Mouse (Mus musculus) urinary bladder, postnatal 14 days (tissue): ENCODE results near the gene Arhgap19.

Experiments
- DNase-seq: peaks from one replicate; pipeline ENCODE4 v3.0.0; 2021; ENCODE audit warnings: low spot score

The Arhgap19 gene

DNA sequence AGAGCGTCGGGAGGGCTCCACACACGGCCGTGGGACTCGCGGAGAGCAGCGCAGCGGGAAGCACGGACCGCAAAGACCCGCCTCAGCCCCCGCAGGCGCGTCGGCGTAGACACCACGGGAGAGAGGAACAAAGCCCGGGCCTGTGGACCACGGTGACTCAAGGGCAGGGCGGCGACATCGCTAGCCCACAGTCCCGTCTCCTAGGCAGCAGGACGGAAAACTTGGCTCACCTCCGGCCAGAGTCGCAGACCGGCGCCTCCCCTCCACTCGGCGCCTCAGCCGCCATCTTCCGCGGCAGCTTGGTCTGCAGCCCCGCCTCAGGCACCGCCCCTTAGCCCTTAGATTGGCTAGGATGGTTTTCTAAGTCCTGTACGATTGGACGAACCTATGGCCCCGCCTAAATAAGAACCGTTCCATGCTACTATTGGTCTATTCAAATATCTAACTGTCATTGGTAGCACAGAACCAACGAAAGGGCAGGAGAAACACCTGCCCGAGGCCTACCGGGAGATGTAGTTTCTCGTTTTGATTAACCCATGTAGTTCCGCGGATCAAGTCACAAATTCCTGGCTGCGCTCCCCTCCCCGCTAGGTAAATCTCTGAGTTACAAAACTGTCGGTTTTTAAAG lies at the start of gene Arhgap19:
TSS of gene Arhgap19 (minus strand) at position 306 of the 628 bp plus-strand sequence.
- DNase-seq, result peak; percentile 92

- no peak for DNase-seq
Observed at GRCm38 (mm10) chr19:41850719-41851543, 49.1 kb upstream of the Arhgap19 start.

- DNase-seq, result no peak
Observed at GRCm38 (mm10) chr19:41850021-41850718, 48.3 kb upstream of the Arhgap19 start.

- peak; percentile 88 for DNase-seq
Observed at GRCm38 (mm10) chr19:41847992-41848851, 46.4 kb upstream of the Arhgap19 start, which contains the start of gene Frat2. Gene Frat2 (minus strand): TSS chr19:41848132.

DNA sequence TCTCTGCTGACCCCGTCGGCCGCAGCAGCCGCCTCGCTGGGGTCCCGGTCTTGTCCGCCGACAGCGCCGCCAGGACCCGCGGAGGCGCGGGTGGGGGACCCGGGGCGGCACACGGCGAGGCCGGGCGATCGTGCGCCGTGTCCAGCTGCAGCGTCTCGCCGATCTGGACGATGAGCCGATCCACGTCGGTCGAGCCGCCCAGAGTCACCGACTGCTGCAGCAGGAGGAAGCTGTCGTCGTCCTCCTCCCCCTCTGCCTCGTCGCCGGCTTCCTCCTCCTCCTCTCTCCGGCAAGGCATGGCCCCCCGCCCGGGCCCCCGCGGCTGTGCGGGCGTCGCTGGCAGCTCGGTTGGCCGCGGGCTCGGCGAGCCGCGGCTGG lies 45.8 kb upstream of the Arhgap19 start:
- peak; percentile 35 for DNase-seq

GRCm38 (mm10) chr19:41847091-41847581 lies 45.3 kb upstream of the Arhgap19 start:
- peak; percentile 43 for DNase-seq

DNA sequence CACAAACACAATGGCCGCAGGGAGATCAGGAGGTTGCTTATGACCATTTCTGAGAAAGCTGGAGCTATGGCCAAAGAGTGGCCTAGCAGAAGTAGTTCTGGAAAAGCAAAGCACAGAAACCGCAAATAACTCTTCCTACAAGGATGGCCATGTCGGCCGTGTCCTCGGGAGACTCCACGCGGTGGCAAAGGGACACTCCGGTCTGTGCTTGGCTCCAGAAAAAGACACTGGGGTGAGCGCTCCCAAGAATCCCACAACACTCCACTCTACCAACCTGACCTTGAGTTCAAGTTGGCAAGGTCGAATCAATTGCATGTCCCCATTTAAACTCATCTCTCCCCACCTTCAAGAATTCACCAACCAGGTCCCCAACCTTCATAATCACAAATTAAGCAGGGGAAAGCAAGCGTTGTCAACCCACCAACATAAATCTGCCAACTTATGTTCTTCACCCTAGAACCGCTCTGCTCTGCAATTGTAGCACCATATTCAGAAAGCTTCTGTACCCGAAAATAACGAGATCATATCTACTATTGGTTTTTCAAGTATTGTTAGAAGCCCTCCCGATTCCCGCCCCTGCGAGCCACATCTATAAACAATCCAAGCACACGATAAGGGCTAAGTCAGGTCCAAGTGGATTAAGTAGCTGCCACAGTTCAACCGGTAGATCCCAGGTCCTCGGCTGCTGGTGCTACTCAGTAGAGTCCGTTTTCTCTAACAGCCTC lies 44.7 kb upstream of the Arhgap19 start:
- no peak for DNase-seq

DNA sequence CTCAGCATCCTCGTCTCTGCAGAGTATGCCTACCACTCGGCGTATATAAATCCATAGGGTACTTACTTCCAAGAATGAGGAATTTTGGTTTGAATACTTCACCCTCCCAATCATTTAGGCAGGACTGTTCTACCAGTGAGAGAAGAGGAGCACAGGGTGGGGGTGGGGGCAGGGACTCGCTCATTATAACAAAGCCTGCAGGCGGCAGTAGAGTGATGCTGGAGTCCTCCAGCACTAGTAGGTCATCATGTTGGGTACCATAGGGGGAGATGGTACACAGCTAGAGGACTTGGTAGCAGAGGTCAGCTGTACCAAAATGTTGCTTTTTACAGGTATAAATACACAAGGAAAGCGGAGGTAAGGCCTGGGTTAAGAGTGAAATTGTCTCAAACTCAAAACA lies 42.5 kb upstream of the Arhgap19 start:
- DNase-seq, result no peak

DNA sequence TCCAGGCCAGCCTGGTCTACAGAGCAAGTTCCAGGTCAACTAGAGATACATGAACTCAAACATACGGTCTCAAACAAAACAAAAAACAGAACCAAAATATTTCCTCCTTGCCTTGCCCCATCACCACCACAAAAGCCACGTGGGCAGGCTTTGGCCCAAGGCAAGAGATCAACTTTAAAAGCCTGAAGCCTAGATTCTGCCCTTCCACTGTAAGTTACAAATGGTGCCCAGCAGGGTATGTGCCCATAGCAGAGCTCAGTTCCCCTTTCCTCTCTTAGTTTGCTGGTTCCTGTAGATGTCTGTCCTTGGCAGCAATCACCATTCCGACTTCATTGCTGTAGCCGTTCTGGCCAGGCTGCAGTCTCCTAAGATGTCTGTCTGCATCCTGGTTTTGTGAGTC lies 40.9 kb upstream of the Arhgap19 start:
- DNase-seq, result no peak

GRCm38 (mm10) chr19:41842196-41842595 lies 40.3 kb upstream of the Arhgap19 start:
- no peak for DNase-seq

DNA sequence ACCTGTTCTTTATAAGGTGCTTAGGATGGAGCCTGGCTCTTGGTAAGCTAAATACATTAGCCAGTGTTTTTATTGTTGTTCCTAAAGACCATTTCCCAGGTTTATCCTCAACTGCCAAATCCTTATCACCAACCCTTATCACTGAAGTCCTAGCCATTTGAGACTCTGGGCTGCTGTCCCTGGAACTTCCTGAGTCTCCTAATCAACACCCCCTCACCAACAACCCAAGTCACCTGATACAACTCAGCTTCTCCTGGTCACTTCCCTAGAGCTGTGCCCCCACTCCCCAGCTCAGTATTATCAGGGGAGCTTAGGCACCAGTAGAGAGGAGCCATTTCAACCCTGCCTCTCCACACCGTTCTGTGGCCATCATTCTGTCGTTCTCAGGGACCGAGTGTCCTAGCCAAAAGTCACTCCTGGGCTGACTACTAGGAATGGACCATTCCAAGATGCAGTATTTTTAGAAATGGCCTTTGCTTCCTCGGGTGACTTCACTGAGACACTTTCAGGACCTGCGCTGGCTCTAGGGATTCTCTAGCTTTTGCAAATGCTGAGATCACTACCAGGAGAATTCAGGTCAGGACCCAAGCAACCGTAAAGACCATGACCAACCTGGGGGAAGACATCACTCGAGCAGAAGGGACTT lies 39.4 kb upstream of the Arhgap19 start:
- no peak for DNase-seq

- DNase-seq, result no peak
Observed at GRCm38 (mm10) chr19:41839685-41840084, 37.8 kb upstream of the Arhgap19 start.

DNA sequence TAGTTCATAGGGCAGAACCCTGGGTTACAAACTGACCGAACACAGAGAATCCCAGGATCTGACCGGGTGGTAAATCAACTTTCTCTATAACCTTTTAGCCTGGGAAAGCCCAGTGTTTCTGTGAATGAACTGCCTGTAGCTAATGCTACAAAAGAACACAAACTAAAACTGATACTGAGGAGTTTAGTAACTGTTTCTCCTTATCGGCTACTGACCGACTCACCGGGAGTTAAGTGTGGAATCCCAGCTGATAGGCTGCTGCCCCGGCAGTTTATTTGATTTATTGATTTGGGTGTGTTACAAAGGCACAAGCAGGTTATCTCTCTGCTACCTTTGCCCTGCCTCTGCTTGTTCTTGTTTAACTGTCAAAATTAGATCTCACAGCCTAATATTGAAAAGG lies 37.0 kb upstream of the Arhgap19 start:
- DNase-seq, result no peak

DNA sequence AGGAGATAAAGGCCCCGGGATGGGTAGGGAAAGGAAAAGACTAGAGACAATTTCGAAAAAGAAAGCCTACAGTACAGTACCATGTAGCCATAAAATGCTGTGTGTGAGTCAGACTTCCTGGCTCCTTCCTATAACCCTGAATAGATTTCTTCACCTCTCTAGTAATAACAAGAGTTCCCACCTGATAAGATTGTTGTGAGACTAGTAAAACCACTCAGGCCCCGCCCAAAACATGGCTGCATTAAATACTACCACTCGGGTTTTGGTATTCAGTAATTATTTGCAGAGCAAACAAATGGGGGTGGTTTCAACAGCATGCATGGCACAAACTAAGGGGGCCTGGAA lies 36.0 kb upstream of the Arhgap19 start:
- DNase-seq, result peak; percentile 73

GRCm38 (mm10) chr19:41837194-41837916 lies 35.5 kb upstream of the Arhgap19 start:
- no peak for DNase-seq

DNA sequence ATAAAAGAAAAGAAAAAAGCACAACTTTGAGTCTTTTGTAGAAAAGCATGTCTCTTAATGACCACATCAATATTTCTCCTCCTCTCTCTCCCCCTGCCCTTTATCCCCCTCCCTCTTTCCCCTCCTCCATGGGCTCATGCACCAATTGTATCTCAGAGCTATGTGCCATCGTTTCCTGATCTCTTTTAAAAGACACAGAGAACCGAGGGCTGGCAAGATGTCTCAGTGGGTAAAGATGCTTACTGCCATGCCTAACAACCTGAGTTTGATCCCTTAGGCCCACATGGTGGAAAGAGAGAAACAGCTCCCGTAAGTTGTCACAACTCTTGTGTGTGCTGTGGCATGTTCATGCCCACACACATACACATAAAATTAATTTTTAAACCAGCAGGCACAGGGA lies 34.9 kb upstream of the Arhgap19 start:
- no peak for DNase-seq

- DNase-seq, result peak; percentile 29
Observed at GRCm38 (mm10) chr19:41835816-41836215, 34.0 kb upstream of the Arhgap19 start.

- no peak for DNase-seq
Observed at GRCm38 (mm10) chr19:41835407-41835806, 33.6 kb upstream of the Arhgap19 start.

DNA sequence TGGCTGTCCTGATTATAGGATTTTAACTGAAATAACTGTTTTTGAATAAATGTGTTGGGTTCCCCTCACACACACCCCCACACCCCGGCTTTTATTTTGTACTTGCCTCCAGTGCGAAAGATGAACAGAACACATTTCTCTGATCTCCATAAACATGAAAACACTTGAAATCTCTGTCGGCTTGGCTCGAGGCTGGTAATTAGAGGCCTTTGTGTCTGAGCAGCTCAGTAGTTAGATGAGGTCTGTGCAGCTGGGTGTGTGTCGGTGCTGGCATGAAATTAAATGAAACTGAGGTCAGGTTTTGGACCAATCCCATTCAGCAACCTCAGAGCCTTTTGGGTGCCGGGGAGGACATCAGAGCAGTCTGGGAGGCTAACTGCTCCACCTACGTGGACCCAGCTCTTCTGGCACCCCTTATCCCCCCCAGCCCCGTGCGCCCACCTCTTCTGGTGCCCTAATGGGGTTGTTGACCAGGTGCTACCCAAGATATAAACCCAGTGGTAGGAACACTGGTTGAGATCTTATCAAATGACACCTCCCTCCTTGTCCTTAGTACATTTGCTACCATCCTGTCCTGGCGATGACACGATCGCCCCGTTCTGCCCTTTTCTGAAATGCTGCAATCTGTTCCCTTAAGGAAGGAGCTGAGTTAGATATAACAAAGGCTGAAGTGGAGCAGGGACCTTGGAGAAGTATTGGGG lies 30.8 kb upstream of the Arhgap19 start:
- no peak for DNase-seq
